Mouse (Mus musculus): ENCODE data around the gene Dcst2. TPM values are rescaled to one million over a fixed set of nuclear protein-coding genes. Genes with fewer than 3 reads are reported as not detected.

The Dcst2 gene
- polyA plus RNA-seq, 1 experiment from 2014 or later: 0.23 TPM

- peak; percentile 34 for DNase-seq (ENCODE audit: low spot score)
- H3K4me1 ChIP-seq (ENCODE audit: control insufficient read depth, insufficient read depth, low read length): peaks cover 11% of the 10 kb centered on the region; the same call in 1 of the 2 replicates
- no peaks in the 10 kb centered on the region for H3K9me3 ChIP-seq (ENCODE audit: control insufficient read depth, low read length)
- H3K4me2 ChIP-seq (ENCODE audit: low read depth, severe bottlenecking): peak overlapping the region; percentile 96
- H3K27me3 ChIP-seq (ENCODE audit: control insufficient read depth, insufficient read depth, low read length): 0 out of 2 replicates have a peak, but pooled peaks cover 3% of the 10 kb centered on the region
- peaks cover 5% of the 10 kb centered on the region; the same call in 1 of the 2 replicates for H3K36me3 ChIP-seq (ENCODE audit: control insufficient read depth, insufficient read depth, low read length)
- H3K9ac ChIP-seq (ENCODE audit: low read length): peak overlapping the region; percentile 61
- WGBS: 2% methylated on average over 38 of the region's 38 CpGs
- H3K4me3 ChIP-seq (ENCODE audit: low read depth, low read length): peak overlapping the region; percentile 48
- H3K27ac ChIP-seq (replicated peaks; ENCODE audit: low read depth, low read length): no peak overlapping the region
- peak; percentile 14; the same call in 1 of the 2 replicates for ATAC-seq (ENCODE audit: insufficient number of reproducible peaks, low FRiP score, low TSS enrichment, low read depth)
These were observed 12.6 kb upstream of the Dcst2 start for GRCm38 (mm10) chr3:89348911-89349868.

DNA sequence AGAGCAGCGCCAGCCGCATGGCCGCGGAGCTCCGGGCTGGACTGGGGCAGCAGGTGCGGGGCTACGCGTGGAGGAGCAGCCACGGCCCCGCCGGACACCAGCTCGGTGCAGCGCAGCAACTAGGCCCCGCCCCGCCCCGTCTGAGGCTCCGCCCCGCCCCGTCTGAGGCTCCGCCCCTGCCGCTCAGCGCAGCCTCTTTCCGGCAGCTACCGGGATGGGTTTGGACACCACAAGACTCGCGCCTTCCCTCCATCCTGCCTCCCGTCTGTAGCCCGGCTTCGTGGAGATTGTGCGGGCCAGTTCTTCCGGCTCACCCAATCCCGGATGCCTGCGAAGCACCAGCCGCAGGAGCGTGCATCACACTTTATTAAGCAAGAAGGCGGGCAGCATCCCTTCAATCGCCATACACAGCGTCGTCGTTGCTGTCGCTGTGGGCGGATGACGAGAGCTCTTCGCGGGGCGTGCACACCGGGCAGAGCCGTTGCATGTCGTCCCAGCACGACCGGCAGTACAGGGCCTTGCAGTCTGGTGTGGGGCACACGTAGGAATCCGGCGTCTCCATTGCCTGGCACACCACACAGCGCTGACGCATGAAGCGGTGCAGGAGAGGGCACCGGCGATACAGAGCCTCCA lies 11.8 kb upstream of the Dcst2 start, which contains the start of gene Adam15:
Gene Adam15 (minus strand): TSS at position 128 of the 633 bp plus-strand sequence.
- peak; percentile 84 for ATAC-seq (ENCODE audit: insufficient number of reproducible peaks, low FRiP score, low TSS enrichment, low read depth)
- Histone ChIP-seq H3K4me1 (ENCODE audit: control insufficient read depth, insufficient read depth, low read length) (peaks cover 11% of the 10 kb centered on the region; the same call in 1 of the 2 replicates), H3K9ac (ENCODE audit: low read length) (peak within 1 kb of the TSS; percentile 61), H3K4me3 (ENCODE audit: low read depth, low read length) (peak within 1 kb of the TSS; percentile 48), H3K36me3 (ENCODE audit: control insufficient read depth, insufficient read depth, low read length) (peaks cover 5% of the 10 kb centered on the region; the same call in 1 of the 2 replicates), H3K4me2 (ENCODE audit: low read depth, severe bottlenecking) (peak within 1 kb of the TSS; percentile 96), H3K9me3 (ENCODE audit: control insufficient read depth, low read length) (no peaks in the 10 kb centered on the region), H3K27me3 (ENCODE audit: control insufficient read depth, insufficient read depth, low read length) (0 out of 2 replicates have a peak, but pooled peaks cover 3% of the 10 kb centered on the region), H3K27ac (replicated peaks; ENCODE audit: low read depth, low read length) (no peak within 1 kb of the TSS)
- WGBS: 1% methylated on average over 59 of the region's 59 CpGs
- peak; percentile 91 for DNase-seq (ENCODE audit: low spot score)

DNA sequence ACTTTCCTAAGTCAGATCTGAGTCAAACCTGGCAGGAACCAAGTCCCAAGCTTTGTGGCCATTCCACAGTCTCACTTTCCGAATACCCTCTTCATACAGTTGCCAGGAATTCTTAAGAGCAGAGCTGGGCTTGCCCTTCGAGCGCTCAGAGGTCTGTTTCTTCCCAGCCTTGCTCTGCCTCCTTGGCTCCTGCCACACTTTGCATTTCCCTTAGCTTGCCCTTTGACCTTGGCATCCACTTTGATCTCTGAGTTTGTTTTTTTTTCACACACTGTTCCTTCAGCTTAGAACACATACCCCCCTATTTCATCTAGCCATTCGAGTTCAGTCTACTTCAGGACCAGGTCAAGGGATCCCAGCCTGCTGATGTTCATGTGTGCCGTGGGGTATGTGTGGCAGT lies 10.5 kb upstream of the Dcst2 start:
- H3K4me3 ChIP-seq (ENCODE audit: low read depth, low read length): no peak overlapping the region
- no peak for ATAC-seq (ENCODE audit: insufficient number of reproducible peaks, low FRiP score, low TSS enrichment, low read depth)
- no peak overlapping the region for H3K4me2 ChIP-seq (ENCODE audit: low read depth, severe bottlenecking)
- H3K36me3 ChIP-seq (ENCODE audit: control insufficient read depth, insufficient read depth, low read length): 0 out of 2 replicates have a peak, but pooled peaks cover 2% of the 10 kb centered on the region
- no peak overlapping the region for H3K27ac ChIP-seq (replicated peaks; ENCODE audit: low read depth, low read length)
- no peak overlapping the region for H3K9ac ChIP-seq (ENCODE audit: low read length)
- peaks cover 11% of the 10 kb centered on the region; the same call in 1 of the 2 replicates for H3K4me1 ChIP-seq (ENCODE audit: control insufficient read depth, insufficient read depth, low read length)
- no peaks in the 10 kb centered on the region for H3K9me3 ChIP-seq (ENCODE audit: control insufficient read depth, low read length)
- DNase-seq (ENCODE audit: low spot score): no peak
- H3K27me3 ChIP-seq (ENCODE audit: control insufficient read depth, insufficient read depth, low read length): 0 out of 2 replicates have a peak, but pooled peaks cover 3% of the 10 kb centered on the region
- WGBS: 46% methylated on average over 5 of the region's 5 CpGs

- Histone ChIP-seq H3K9ac (ENCODE audit: low read length) (no peak overlapping the region), H3K27me3 (ENCODE audit: control insufficient read depth, insufficient read depth, low read length) (no peaks in the 10 kb centered on the region)
- 14% methylated on average over 5 of the region's 5 CpGs for WGBS
These were observed 6.8 kb upstream of the Dcst2 start for GRCm38 (mm10) chr3:89354816-89355511.

GRCm38 (mm10) chr3:89355512-89355902 lies 6.3 kb upstream of the Dcst2 start:
- H3K4me3 ChIP-seq (ENCODE audit: low read depth, low read length): no peak overlapping the region
- H3K4me1 ChIP-seq (ENCODE audit: control insufficient read depth, insufficient read depth, low read length): no peaks in the 10 kb centered on the region
- H3K27me3 ChIP-seq (ENCODE audit: control insufficient read depth, insufficient read depth, low read length): no peaks in the 10 kb centered on the region
- no peak overlapping the region for H3K27ac ChIP-seq (replicated peaks; ENCODE audit: low read depth, low read length)
- no peak overlapping the region for H3K4me2 ChIP-seq (ENCODE audit: low read depth, severe bottlenecking)
- 77% methylated on average over 6 of the region's 6 CpGs for WGBS
- no peaks in the 10 kb centered on the region for H3K9me3 ChIP-seq (ENCODE audit: control insufficient read depth, low read length)
- DNase-seq (ENCODE audit: low spot score) (no peak), ATAC-seq (ENCODE audit: insufficient number of reproducible peaks, low FRiP score, low TSS enrichment, low read depth) (no peak)
- no peaks in the 10 kb centered on the region for H3K36me3 ChIP-seq (ENCODE audit: control insufficient read depth, insufficient read depth, low read length)
- H3K9ac ChIP-seq (ENCODE audit: low read length): no peak overlapping the region

More at GRCm38 (mm10) chr3:89354816-89355511, 6.8 kb upstream of the Dcst2 start:
- peak; percentile 91 for DNase-seq (ENCODE audit: low spot score)
- no peak overlapping the region for H3K27ac ChIP-seq (replicated peaks; ENCODE audit: low read depth, low read length)
- no peaks in the 10 kb centered on the region for H3K36me3 ChIP-seq (ENCODE audit: control insufficient read depth, insufficient read depth, low read length)
- no peak overlapping the region for H3K4me2 ChIP-seq (ENCODE audit: low read depth, severe bottlenecking)
- ATAC-seq (ENCODE audit: insufficient number of reproducible peaks, low FRiP score, low TSS enrichment, low read depth): 0 out of 2 replicates have a peak, but pooled peaks have one; percentile 8
- peaks cover 4% of the 10 kb centered on the region; the same call in 1 of the 2 replicates for H3K4me1 ChIP-seq (ENCODE audit: control insufficient read depth, insufficient read depth, low read length)
- no peaks in the 10 kb centered on the region for H3K9me3 ChIP-seq (ENCODE audit: control insufficient read depth, low read length)
- no peak overlapping the region for H3K4me3 ChIP-seq (ENCODE audit: low read depth, low read length)

- WGBS: 73% methylated on average over 9 of the region's 9 CpGs
- Histone ChIP-seq H3K4me1 (ENCODE audit: control insufficient read depth, insufficient read depth, low read length) (no peaks in the 10 kb centered on the region), H3K4me2 (ENCODE audit: low read depth, severe bottlenecking) (no peak overlapping the region), H3K27ac (replicated peaks; ENCODE audit: low read depth, low read length) (no peak overlapping the region), H3K4me3 (ENCODE audit: low read depth, low read length) (no peak overlapping the region), H3K9me3 (ENCODE audit: control insufficient read depth, low read length) (no peaks in the 10 kb centered on the region), H3K36me3 (ENCODE audit: control insufficient read depth, insufficient read depth, low read length) (no peaks in the 10 kb centered on the region), H3K27me3 (ENCODE audit: control insufficient read depth, insufficient read depth, low read length) (no peaks in the 10 kb centered on the region), H3K9ac (ENCODE audit: low read length) (no peak overlapping the region)
- DNase-seq (ENCODE audit: low spot score) (no peak), ATAC-seq (ENCODE audit: insufficient number of reproducible peaks, low FRiP score, low TSS enrichment, low read depth) (no peak)
These were observed 5.7 kb upstream of the Dcst2 start for GRCm38 (mm10) chr3:89356029-89356428.

- H3K27me3 ChIP-seq (ENCODE audit: control insufficient read depth, insufficient read depth, low read length): no peaks in the 10 kb centered on the region
- H3K9me3 ChIP-seq (ENCODE audit: control insufficient read depth, low read length): no peaks in the 10 kb centered on the region
- 78% methylated on average over 6 of the region's 6 CpGs for WGBS
- no peak overlapping the region for H3K27ac ChIP-seq (replicated peaks; ENCODE audit: low read depth, low read length)
- H3K4me1 ChIP-seq (ENCODE audit: control insufficient read depth, insufficient read depth, low read length): no peaks in the 10 kb centered on the region
- H3K9ac ChIP-seq (ENCODE audit: low read length): no peak overlapping the region
- H3K4me3 ChIP-seq (ENCODE audit: low read depth, low read length): no peak overlapping the region
- DNase-seq (ENCODE audit: low spot score) (no peak), ATAC-seq (ENCODE audit: insufficient number of reproducible peaks, low FRiP score, low TSS enrichment, low read depth) (no peak)
- no peaks in the 10 kb centered on the region for H3K36me3 ChIP-seq (ENCODE audit: control insufficient read depth, insufficient read depth, low read length)
- no peak overlapping the region for H3K4me2 ChIP-seq (ENCODE audit: low read depth, severe bottlenecking)
These were observed 2.1 kb upstream of the Dcst2 start for GRCm38 (mm10) chr3:89359630-89360029.

- H3K9ac ChIP-seq (ENCODE audit: low read length): no peak overlapping the region
- no peaks in the 10 kb centered on the region for H3K9me3 ChIP-seq (ENCODE audit: control insufficient read depth, low read length)
- 76% methylated on average over 3 of the region's 3 CpGs for WGBS
These were observed 1.5 kb upstream of the Dcst2 start for GRCm38 (mm10) chr3:89360237-89360636.

More at GRCm38 (mm10) chr3:89360237-89360636, 1.5 kb upstream of the Dcst2 start:
- H3K27ac ChIP-seq (replicated peaks; ENCODE audit: low read depth, low read length): no peak overlapping the region
- no peaks in the 10 kb centered on the region for H3K36me3 ChIP-seq (ENCODE audit: control insufficient read depth, insufficient read depth, low read length)
- ATAC-seq (ENCODE audit: insufficient number of reproducible peaks, low FRiP score, low TSS enrichment, low read depth): no peak
- no peak for DNase-seq (ENCODE audit: low spot score)
- no peak overlapping the region for H3K4me3 ChIP-seq (ENCODE audit: low read depth, low read length)
- H3K27me3 ChIP-seq (ENCODE audit: control insufficient read depth, insufficient read depth, low read length): no peaks in the 10 kb centered on the region
- H3K4me2 ChIP-seq (ENCODE audit: low read depth, severe bottlenecking): no peak overlapping the region
- no peaks in the 10 kb centered on the region for H3K4me1 ChIP-seq (ENCODE audit: control insufficient read depth, insufficient read depth, low read length)

Measured in limb, embryonic 11.5 days (tissue).